Mouse (Mus musculus): ENCODE data around the gene Dtx4.

Dtx4 gene

DNA sequence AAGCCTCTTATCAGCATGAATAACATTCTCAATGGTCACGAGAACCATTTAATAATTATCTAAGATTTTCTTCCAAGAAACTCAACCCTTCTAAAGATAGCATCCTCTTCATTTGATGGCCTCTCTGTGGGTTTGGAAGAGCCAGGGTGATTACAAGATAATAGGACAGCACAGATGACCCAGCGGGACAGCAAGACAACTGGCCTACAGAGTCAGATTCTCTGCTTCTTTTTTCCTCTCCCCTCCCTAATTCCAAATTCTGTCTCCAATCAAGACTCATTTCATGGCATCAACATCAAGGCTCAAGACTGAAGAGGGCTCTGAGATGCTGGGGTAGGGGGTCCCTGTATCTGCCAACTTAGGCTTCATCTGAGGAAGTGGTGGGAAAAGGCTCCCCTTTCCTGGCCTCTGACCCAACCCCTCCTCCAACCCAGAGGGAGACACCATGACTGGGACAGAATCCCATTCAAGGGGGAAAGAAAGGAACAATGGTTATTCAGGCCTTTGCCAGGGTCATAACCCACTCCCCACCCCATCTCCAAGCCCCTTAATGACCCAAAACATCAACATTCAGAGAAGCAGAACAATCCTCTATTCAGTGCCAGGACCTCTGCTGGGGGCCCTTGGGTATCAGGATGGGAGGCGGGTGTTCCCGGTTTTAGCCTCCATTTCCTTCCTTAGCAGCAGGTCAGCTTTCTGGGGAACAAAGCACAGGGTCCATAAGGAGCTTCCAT lies 7.6 kb downstream of the Dtx4 start:
- no peak for DNase-seq (ENCODE audit: low spot score in 2 of 2)

DNA sequence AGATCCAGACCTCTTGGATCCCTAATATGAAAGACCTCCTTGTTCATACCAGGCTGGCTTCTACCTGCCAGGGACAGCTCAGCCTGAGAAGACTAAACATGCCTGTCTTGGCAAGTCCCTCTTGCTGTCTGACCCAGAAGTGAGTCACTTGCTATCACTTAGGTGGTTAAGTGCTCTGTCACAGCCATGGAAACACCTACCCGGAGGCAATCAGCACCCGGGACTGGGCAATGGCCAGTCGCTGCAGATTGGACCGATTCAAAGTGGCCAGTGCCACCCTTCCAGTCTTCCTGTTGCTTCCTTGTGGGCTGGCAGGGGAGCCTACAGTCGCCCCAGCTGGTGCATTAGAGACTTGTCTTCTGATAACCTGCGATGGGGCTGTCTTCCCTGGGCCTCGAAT lies 9.6 kb downstream of the Dtx4 start:
- DNase-seq (ENCODE audit: low spot score in 2 of 2), result no peak

DNA sequence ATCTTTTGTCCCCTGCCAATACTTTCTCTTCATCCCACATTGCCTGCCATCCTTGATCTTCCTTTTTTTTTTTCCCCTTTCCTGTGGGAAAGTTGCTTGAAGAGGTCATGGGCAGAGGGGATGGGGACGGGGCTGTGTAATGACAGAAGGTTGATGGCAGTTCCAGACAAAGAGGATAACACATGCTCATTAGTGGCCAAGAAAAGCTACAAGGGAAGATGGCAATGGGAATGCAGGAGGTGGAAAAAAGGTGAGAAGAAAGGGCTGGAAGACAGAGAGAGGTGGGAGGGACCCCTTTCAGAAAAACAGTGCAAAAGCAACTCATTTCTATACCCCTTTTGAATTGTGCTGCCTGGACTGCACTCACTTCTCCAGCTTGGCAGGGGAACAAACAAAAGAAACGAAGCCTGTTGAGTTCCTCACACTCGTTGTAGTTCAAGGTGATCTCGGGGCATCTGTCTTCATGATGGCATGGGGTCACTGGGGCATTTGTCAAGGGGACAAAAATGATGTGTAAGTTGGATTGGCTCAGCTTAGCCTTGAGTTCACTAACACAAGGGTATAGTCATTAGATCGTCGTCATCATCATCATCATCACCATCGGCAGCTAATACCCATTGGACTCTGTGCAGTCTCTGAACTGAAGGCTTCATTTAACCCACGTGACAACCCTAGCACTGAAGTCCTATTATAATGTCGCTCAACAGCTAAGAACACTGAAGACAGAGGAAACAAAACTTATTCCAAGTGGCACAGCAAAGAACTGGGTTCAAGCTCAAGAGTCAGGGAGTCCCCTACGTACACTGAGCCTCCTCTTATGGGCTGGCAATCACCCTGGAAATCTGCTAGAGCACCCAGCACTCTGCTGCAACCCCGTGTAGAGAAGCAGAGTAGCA lies 11.3 kb downstream of the Dtx4 start:
- no peak for DNase-seq (ENCODE audit: low spot score in 2 of 2)

DNA sequence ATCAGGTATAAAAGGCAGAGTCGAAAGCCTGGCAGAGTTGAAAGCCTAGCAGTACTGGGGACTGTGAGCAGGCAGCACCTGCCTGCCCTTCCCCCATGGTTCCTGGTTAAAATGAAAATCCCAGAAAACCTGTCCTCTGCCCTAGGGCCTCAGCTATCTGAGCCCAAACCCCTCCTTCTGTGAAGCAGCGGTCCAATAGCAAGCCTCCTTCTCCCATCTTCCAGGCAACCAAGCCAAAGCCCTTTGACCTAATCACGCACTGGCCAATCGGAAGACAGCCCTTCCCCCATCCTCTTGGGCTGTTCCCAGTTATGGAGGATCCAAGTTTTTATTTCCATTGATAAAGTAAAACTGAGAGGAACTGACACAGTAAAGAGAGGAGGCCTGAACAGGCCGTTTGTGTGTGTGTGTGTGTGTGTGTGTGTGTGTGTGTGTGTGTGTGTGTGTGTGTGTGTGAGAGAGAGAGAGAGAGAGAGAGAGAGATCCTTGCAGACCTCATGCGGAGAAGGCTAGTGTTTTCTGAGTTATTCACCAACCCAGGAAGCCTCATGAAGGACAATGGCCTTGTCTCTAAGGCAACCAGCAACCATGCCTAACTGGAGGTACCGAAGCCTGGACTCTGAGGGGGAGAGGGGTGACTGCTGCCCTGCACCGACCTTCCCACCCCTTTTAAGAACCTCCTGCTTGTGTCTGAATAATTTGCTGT lies 12.1 kb downstream of the Dtx4 start:
- DNase-seq (ENCODE audit: low spot score in 2 of 2), result no peak

DNA sequence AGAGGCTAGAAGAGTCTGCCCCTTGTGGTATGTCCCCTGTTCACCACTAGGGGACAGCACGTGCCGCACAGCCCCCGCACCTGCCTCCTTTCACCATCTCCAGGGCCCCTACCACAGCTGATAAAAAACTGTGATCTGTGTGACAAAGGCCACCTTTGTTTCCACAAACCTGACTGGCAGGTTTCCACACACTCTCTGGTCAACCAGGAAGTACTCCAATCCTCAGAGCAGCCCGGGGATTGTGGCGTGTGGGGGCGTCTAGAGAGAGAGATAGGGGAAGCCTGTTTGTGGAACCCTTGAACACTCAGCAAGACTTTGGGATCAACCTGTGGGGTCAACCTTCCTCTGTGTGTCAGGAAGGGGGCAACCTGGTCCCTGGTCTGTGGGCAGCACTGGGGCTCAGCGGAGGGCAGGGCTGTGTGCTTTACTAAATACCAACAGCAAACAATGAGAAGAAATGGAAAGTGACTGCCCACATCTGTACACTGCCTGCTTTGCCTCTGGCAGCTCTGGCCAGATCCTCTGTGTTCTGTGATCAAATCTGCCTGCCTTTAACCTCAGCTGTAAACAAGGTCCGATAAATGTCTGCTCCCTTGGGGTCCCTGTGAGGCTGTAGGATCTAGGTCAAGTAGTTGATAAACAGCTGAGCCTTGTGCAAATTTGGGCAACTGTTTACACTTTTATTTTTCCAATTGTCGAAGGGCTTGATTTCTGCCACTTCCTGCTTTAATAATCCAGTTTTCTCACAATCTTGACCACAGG lies 12.9 kb downstream of the Dtx4 start:
- DNase-seq (ENCODE audit: low spot score in 2 of 2), result peak; percentile 22 to 24

DNA sequence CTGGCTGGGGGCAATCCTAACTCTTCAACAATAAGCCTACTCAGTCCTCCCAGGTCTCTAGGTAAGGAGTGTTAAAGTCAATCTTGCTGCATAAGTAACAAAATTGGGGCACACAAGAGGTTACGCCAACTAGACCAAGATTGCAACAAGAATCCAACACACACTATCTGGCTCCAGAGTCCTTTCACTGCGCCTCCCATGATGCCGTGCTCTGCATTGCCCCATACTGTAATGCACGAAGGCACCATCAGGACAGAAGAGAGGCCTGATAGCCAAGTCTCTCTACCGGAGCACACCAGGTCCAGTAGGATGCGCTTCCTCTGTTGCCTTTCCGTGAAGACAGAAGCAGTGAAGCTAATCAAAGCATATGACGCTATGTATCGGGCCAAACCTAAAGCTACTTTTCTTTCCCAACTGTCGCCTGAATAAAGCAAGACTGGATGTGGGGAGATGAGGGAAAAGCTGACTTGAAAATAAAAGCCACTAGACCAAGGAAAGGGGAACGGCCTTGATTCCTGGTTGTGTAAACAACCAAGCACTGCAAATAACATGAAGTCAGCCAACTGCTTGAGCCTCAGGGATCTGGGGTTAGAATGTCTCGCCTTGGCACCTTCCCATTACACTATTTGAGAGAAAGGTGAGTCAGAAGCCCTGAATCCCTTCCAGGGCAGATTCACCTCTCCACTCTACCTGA lies 13.6 kb downstream of the Dtx4 start:
- DNase-seq (ENCODE audit: low spot score in 2 of 2), result no peak

DNA sequence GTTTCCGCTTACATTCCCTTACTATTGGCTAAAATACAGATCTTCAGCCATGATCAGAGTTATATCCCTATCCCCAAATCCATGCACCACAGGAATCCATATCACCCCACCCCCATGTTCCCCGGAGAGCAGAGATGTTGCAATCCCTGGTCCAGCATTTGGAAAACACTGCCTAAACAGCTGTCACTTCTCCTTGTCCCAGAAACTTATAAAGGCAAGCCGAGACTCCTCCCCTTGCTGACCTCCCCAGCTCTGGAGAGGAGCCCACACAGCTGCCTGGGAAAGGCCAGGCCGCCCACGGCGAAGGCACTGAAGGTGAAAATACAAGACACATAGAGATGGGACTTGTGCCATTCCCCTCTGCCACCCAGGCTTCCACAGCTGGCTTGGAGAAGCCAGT lies 14.4 kb downstream of the Dtx4 start:
- no peak for DNase-seq (ENCODE audit: low spot score in 2 of 2)

DNA sequence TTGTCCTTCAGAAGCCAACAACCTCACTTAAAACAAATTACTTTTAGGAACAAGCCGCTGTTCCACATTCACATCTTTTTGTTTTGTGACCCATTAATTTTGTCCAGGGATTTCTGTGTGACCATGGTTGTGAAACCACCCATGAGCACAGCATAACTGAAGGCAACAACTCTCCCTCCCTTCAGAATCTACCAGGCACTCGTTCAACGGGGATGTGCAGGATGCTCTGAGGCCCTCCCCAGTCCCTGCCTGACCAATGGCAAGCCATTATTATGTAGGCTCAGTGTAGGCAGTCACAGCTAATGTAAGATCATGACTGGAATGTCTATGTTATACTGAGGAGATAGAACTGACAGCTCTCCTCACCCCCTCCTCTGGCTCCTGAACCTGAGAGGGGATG lies 15.6 kb downstream of the Dtx4 start:
- no peak for DNase-seq (ENCODE audit: low spot score in 2 of 2)

DNA sequence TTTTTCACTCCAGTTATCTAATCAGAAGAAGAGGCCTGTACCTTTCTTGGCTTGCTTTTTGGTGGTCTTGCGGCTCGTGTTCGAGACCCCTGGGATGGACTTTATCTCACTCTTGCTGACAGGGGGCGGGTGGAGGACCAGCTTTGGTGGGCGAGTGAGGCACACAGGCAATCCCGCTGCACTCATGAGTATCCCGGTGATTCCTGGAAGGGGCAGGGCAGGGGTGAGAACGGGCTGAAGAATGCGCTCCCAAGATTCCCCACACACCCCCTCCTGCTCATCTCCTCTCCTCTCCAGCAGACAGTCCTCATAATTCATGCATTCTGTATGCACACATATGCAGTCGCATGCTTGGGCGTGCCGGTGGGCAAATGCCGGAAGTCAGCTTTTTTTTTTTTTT lies 16.0 kb downstream of the Dtx4 start:
- DNase-seq (ENCODE audit: low spot score in 2 of 2), result no peak

DNA sequence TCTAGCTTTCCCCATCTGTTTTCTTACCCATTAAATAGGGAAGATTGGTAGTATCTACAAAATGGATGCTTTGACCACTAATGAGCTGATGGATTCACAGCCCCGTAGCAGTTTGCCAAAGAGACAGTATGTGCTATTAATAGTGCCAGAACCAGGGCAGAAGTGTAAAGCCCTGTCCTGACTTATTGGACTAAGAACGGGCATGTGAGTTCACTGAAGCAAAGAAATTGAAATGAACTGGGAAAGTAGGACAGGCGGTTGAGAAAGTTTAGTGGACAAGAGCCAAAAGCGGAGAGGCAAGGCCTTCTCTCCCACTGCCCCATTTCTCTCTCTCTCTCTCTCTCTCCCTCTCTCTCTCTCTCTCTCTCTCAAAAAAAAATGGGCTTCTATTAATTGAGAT lies 17.0 kb downstream of the Dtx4 start:
- DNase-seq (ENCODE audit: low spot score in 2 of 2), result no peak

DNA sequence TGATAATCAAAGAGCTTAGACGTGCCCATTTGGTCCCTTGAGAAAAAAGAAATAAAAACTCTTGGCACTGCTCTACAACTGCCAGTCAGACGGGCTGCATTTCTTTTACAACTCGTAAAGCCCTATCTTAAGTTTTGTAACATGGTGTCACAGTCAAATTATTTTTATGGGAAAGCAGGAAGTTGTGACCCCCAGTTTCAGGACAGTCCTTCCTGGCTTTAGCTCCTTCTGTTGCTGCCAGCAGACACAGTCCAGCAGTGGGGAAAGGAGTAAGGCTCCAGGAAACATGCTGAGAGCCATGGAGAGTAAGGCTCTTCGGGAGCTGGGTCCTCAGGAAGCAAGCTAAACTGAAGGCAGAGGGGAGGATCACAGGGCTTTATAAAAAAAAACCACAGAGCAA lies 17.5 kb downstream of the Dtx4 start:
- peak in 1 of 2 experiments; percentile 41 for DNase-seq (ENCODE audit: low spot score in 2 of 2)

DNA sequence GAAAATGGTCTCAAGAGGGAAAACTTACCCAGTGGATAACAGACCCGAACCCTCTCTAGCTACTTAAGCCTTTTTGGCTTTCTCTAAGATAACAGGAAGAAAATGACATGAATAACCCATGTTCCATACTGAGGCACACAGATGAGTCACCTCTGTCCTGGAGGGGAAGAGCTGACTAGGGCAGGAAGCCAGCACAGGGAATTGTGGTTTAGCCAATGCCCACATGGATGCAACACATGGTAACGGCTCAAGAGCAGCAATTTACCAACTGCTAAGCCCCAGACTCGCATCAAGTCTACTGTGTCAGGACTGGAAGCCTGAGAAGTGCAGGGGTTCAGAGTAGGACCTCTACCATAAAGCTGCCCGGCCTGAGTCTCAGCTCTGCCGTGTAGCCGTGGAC lies 22.9 kb downstream of the Dtx4 start:
- DNase-seq (ENCODE audit: low spot score in 2 of 2), result no peak

DNA sequence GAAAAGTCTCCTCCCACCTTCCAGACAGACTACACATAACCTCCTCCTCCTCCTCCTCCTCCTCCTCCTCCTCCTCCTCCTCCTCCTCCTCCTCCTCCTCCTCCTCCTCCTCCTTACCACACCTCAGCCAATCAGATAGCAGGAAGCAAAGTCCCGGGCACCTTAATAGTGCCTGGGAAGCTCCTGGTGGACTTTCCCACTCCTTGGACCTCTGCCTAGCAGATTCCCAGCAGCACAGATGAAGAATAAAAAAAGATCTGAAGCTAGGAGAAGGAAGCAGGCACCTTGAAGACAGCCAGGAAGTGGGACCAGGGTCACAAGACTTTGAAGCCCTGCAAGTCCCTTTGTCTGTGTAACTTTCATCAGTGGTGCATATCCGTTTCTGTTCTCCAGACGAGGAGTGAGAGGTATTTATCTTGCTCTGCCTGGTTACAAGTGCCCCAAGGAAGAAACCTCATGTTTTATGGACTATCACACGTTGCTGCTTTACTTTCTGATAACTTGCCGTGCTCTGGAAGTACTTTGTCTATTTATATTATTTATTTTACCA lies 24.5 kb downstream of the Dtx4 start:
- peak; percentile 47 to 48 for DNase-seq (ENCODE audit: low spot score in 2 of 2)

DNA sequence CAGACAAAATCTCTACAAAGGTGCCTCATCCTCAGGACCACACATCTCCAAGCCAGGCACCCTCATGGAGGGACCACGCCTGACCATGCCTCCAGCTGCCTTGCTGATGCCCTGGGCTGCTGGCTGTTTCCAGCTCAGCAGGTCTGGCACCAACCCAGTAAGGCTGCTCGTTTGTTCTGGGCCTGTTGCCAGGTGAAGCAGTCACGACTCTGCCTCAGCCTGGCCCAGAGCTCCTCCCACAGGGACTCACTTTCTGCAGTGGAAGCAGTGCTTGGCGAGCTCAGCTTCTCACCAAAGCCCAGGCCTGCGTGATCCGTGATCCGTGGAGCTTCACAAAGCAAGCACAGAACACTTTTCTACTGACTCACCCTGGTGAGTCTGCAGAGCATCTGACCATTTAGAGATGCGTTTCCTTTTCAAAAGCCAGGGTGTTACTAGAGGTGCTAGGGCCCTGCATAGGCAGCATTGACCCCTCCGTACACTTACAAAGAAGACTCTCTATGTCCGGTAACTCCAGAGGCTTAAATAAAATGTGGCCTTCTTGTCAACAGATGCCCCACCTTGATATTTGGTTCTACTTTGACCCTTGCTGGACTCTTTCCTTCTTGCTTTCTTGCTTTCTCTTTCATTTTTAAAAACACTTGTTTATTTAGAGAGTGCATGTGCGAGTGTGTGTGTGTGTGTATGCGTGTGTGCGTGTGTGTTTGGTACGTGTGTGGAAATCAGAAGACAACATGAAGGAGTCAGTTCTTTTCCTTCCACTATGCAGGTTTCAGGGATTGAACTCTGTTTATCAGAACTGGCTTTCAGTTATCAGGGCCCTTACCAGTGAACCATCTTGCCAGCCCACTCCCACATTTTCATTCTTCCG lies 25.6 kb downstream of the Dtx4 start:
- DNase-seq (ENCODE audit: low spot score in 2 of 2), result peak; percentile 57 to 61

DNA sequence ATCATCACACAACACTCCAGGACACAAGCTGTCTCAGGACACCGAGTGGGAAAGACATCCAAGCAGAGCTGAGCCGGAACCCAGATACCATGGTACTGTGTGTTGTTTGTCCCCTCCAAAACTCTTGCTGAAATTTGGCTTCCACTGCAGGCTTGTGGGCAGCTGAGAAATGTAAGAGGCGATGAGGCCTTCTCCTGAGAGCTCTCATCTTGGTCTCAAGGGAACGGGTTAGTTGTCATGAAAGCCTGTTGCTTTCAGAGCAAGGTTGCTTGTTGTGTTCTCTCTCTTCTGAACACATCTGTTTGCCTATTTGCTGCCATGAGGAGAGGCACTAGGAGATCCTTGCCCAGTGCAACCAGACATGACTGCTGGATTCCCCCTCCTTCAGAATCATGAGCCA lies 27.3 kb downstream of the Dtx4 start:
- DNase-seq (ENCODE audit: low spot score in 2 of 2), result no peak

DNA sequence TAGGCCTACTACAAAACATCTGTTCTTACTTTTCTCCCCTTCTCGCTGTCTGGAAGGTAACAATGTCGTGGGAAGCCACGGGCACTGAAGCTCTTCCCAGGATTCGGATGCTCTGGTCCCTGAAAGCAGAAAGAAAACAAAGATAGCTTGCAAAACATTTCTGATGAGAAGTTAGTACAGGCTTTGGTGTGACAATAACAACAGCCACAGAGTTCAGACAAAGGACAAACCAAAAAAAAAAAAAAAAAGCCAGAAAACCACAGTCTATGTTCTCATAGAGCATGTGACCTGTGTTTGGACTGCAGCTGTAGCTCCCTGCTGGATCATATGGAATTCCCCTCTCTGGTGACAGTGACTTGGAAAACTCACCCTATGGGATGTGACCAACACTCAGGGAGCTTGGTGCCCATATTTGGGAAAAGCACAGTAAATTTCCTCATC lies 28.0 kb downstream of the Dtx4 start:
- DNase-seq (ENCODE audit: low spot score in 2 of 2), result no peak

DNA sequence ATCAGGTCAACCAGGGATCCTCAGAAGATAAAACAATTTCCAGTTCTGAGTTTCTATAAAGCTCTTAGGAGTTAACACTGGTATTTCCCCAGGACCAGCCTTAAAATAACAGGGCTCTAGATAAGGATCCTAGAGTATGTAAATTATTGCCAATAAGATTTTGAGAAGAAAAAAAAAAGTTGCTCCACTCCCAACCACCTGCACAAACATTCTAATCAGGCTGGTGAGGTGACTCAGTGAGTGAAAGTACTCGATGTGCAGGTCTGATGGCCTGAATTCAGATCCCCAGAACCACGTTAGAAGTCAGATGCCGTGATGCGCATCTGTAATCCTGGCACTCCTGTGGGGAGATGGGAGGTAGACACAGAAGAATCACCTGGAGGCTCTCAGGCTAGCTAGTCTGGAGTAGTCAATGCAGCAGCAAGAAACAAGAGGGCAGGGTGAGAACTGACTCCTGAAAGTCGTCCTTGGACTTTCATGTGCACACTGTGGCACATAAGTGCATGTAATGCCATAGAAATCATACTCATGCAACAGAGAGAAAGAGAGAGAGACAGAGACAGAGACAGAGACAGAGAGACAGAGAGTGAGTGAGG lies 28.8 kb downstream of the Dtx4 start:
- DNase-seq (ENCODE audit: low spot score in 2 of 2), result no peak

DNA sequence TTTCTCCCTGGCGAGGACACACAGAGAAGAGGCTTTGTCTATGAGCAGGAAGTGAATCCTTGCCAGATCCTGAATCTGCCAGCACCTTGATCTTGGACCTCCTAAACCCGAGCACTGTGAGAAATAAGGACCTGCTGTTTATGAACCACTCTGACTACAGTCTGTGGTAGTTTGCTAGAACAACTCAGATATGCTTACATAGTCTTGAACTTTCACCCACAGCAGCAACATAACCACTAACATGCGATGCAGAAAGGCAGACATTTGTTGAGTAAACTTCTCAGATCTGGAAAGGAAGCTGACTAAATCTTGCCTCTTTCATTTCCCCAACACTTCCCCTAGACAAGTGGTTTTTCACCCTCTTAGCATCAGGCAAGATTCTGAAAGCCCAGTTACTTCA lies 29.4 kb downstream of the Dtx4 start:
- peak; percentile 43 to 55 for DNase-seq (ENCODE audit: low spot score in 2 of 2)

DNA sequence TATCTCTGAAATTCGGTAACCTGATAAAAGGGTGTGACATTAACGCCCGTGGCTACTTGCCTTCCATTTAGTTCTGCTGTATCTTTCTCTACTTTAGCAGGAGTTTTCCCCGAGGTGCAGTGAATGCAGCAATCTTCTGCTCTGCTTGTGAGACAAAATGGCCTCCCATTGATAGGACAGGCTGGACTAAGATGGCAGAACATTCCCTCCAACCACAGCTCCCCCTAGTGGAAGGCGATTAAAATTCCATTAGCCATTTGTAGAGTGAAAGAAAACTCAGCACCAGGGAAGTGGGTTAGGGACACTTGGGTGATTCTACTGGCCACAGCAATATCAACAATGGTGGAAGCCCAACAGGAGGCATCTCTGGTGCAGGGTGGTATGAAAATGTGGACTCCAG lies 33.8 kb downstream of the Dtx4 start:
- peak in 1 of 2 experiments; percentile 29 for DNase-seq (ENCODE audit: low spot score in 2 of 2)

Data from spleen, postnatal 36 days (tissue).